ENCODE assay signal across 8 mouse cellular contexts in the genomic region with DNA sequence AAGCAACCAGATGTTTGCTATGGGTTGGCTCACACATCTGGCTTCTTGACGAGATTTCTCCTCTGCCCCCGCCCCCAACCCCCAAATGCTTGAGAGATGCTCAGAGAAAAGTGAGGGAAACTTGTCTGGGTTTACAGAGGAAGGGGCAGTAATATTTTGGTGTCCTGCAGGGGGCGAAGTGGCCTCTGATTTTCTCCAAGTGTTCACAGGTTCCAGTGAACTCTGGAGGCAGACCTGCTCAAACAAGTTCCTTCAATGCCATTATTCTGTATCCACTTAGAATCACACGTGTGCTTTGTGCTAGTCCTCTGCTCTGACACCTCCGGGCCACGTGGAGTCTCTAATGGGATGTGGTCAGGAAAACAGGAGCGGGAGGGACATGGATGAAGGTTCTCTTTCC. TPM values are rescaled to one million over a fixed set of nuclear protein-coding genes. Genes with fewer than 3 reads are reported as not detected.
DNase-seq lines count a peak whose midpoint lies in the region; ATAC-seq and TF ChIP-seq lines count a peak whose summit lies in the region.

No protein-coding gene starts in this region.

- ATAC-seq in hindbrain, postnatal 0 days = peak; percentile 69

- H3K9me3 ChIP-seq in hindbrain, postnatal 0 days (ENCODE audit: low read length) = no peaks in the 10 kb centered on the region

- H3K9ac ChIP-seq in hindbrain, postnatal 0 days (replicated peaks; ENCODE audit: low read length) = no peak overlapping the region

- no peak overlapping the region for H3K4me2 ChIP-seq in hindbrain, postnatal 0 days (ENCODE audit: low read depth, low read length)

- no peaks in the 10 kb centered on the region for H3K36me3 ChIP-seq in hindbrain, postnatal 0 days (ENCODE audit: insufficient read depth, low read length)

- H3K27me3 ChIP-seq in hindbrain, postnatal 0 days (ENCODE audit: insufficient read depth, low read length) = peaks cover 18% of the 10 kb centered on the region; the same call in 1 of the 2 replicates

- peaks cover 22% of the 10 kb centered on the region for H3K4me1 ChIP-seq in hindbrain, postnatal 0 days (ENCODE audit: insufficient read depth, low read length)

- peak; percentile 14 for DNase-seq in cerebellum, adult 8-10 months
- no peak for DNase-seq in cerebellum, adult 11 months
- peak; percentile 39 to 57 for DNase-seq in right cerebral cortex, adult 2 months (ENCODE audit: low spot score in 2 of 2)
- DNase-seq in right cerebral cortex, postnatal 25 days = no peak
- DNase-seq in embryo, embryonic 10.5 days (ENCODE audit: low spot score) = peak; percentile 83
- DNase-seq in hindbrain, postnatal 0 days (ENCODE audit: low spot score) = peak; percentile 74
- DNase-seq in lung, postnatal 10 days = peak; percentile 82
- peak; percentile 14 for DNase-seq in thymus, postnatal 14 days

- H3K4me3 ChIP-seq in hindbrain, postnatal 0 days (ENCODE audit: low read length) = no peak overlapping the region

- WGBS in hindbrain, postnatal 0 days = 27% methylated on average over 7 of the region's 7 CpGs

- H3K27ac ChIP-seq in hindbrain, postnatal 0 days = no peak overlapping the region

- peak; percentile 74 for TF ChIP-seq CTCF in hindbrain, postnatal 0 days (IDR thresholded peaks at IDR 0.05; ENCODE audit: low read depth)

RNA-seq across cellular contexts. Expression of a gene that starts 2.3 kb away (rescaled TPM):
- total RNA-seq in hindbrain, postnatal 0 days (2014; rRNA removed) = 19.4 and 20.9 TPM in 2 replicates
- 5.2 and 5.3 TPM in 2 replicates for polyA plus RNA-seq in hindbrain, postnatal 0 days (2015; fragmentation: Nextera tagmentation; extraction: Ambion mirVana)

Comparison
In these comparisons a context has a peak if more than half of its experiments do, and no peak if none do; other contexts are left out.
1. DNase-seq: peak in cerebellum, adult 8-10 months (single experiment), right cerebral cortex, adult 2 months (2 of 2), embryo, embryonic 10.5 days (single experiment), hindbrain, postnatal 0 days (single experiment), lung, postnatal 10 days (single experiment) and thymus, postnatal 14 days (single experiment); none in cerebellum, adult 11 months (single experiment) and right cerebral cortex, postnatal 25 days (single experiment).